Mouse (Mus musculus) lung, adult 18-20 months (tissue): Measurements from ENCODE around the gene B4galnt2.
"Not testable (repeated sequence)": the region's sequence is repeated elsewhere in the genome, so short reads cannot be mapped to it uniquely, and the experiment has no call there.

Experiments used
- DNase-seq, 2 experiments: peaks; one replicate each; pipeline ENCODE4 v3.0.0; 2022; ENCODE audit warnings: mixed read lengths in 2 of 2

Gene B4galnt2

DNA sequence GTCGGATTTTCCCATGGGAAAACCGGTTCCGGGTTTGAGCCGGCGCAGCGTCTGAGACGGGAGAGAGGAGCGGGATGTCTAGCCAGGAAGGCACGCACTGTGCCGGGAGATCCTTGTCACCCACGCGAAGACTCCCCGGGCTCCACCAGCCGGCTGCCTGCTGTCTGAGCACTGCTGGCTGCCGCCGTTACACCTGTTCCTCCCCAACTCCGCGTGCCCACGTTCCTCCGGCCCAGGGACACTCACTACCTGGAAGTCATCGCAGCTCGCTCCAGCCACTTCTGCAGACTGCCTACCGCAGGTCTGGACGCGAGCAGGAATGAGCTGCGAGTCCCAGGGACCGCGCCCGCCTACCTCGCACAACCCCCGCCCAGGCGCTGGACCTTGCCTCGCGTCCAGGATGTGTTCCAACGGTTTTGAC lies at the start of gene B4galnt2:
Gene B4galnt2, minus strand, starts transcription at position 321 of the 421 bp plus-strand sequence.
- DNase-seq, result no peak

DNA sequence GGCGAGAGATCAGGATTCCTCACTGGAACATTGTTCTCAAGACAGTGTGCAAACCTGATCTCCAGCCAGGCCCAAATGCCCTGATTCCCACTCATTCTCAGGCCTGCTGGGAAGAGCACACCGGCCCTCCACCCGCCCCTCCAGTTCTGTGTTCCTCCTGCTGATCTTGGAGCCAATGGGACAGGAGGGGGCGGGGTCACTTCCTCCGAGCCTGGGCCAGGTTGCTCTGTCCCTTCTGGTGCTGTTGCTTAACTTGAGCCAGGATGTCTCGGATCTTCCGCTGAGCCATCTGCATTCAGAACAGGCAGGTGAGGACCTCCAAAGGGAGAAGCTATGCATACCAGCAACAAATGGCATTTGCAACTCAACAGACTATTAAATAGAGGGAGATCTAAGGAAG lies 48.6 kb upstream of the B4galnt2 start:
- no peak for DNase-seq

DNA sequence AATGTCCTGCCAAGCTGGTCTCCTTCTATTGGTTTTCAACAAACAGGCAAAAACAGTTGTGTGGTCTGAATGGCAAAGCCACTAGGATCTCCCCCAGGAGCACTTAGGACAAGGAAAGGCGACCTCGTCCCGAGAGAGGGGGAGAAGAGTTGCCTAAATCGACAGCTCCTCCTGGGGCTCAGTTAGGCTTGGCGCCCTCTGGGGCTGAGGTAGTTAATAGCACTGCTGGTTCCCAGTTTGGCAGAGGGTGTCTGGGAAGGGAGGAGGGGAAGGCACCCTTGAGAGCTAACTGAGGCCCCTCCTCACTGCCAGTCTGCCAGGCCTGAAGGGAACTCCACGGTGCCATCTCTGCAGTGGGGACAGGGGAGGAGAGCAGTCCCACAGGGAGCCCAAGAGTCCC lies 44.5 kb upstream of the B4galnt2 start:
- no peak for DNase-seq

DNA sequence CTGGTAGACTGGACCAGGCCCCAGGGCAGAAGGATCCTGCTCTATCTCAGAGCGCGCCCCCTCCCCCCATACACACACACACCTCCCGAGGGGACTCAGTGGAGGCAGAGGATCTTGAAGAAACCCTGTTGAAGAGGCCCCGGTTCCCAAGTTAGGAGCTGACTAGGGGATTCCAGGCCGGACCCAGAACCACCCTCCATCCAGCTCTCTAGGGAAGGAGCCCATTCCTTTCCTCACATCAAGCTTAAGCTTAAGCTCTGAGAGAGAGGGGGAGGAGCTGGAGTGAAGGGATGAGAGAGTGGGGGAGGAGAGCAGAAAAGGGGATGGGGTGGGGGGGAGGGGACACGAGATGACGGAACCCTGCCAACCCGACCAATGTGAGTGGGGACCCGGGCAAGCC lies 43.6 kb upstream of the B4galnt2 start:
- DNase-seq, result no peak

DNA sequence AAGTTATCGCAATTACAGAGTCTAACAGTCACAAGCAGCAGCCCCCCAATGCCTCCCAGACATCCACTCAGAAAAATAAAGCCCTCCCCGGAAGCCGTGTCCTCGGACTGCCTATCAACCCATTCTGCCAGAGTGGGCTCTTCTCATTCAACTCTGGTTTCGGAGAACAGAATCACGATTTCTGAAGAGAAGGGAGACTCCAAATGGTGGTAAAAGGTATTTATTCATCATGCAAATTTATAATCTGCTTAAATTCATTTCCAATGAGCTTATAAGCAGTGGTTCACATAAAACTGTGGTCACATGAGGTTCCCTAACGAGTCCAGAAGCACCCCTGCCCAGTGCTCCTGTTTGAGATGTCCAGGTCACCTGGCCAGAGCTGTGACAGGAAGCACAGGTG lies 42.7 kb upstream of the B4galnt2 start:
- no peak for DNase-seq

DNA sequence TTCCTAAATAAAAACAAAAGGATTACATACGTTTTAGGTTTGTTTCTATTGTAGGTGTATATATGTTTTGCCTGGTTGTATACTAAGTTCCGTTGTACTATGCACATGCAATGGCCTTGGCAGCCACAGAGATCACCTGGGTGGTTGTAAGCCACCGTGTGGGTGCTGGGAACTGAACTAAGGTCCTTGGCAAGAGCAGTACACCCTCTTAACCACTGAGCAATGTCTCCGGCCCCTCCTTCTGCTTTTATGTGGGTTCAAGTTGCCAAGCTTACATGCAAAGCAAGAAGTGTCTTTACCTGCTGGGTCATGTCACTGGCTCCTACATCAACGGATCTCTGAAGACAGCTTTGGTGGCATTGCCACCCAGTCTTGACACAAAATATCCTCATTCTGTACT lies 38.6 kb upstream of the B4galnt2 start:
- DNase-seq, result no peak

DNA sequence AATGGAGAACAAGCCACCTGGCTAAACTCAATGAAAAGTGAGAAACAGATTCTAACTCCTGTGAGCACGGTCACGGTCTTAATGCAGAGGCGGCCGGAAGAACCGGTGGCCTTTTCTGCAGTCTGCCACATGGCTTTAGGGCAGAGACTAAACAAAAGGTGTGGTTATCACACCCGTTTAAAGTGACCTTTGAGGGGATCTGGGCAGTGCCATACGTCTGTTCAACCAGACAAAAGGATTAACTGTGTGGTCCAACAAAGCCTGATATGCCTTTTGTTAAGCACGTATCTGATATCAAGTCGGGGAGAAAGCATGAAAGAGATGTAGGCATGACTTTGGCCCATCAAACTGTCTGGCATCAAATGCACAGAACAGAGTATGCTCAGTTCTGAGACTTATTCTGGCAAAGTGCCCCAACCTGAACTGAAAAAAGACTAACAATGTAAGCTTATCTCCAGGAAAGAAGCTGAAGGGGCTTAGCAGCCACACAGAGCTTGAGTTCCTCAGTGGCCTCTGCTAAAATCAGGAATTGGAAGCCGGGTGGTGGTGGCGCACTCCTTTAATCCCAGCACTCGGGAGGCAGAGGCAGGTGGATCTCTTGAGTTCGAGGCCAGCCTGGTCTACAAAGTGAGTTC lies 31.3 kb upstream of the B4galnt2 start:
- no peak for DNase-seq

DNA sequence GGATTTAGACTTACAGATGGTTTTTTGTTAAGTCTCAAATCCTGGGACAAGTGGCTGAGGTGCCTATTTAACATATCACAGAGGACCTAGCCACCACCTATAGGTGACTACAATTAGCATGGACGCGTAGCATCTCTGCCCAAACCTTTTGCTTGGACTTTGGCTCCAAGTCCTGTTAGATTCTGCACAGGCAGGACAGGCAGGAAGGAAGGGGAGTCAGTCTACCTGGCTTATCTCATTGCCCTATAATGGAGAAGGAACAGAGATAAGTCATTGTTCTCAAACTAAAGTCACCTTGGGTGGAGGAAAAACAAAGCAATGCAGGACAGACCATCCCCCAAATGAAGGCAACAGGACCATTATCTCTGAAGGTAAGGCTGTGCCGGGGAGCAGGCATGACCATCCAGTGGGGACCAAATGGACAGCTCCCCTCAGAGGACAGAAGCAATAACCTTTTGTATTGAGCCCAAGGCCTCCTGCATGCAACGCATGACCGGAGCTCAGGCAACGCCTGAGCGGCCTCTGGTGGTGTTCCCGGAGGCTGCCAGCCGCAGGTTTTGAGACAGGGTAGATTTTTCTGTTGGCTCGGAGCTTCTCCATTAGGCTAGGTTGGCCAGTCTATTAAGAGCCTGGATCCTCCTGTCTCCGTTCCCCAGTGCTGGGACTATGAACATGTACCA lies 25.3 kb upstream of the B4galnt2 start:
- no peak for DNase-seq

DNA sequence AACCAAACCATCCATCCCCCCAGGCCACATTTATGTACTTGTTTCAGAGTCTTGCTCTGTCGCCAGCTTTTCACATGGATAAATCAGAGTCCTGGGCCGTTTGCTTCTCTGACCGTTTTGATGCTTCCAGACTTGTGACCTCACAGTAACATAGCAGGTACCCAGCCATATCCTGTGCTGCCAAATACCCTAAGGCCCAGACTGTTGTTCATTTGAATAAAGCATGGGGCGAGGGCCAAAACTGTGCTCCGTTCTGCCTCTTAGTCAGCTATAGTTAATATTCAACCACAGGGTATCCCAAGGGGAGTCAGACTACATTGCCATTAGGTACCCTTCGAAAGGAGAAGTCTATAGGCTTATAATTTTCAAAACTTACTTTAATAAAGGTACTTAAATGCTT lies 21.7 kb upstream of the B4galnt2 start:
- DNase-seq, result no peak

DNA sequence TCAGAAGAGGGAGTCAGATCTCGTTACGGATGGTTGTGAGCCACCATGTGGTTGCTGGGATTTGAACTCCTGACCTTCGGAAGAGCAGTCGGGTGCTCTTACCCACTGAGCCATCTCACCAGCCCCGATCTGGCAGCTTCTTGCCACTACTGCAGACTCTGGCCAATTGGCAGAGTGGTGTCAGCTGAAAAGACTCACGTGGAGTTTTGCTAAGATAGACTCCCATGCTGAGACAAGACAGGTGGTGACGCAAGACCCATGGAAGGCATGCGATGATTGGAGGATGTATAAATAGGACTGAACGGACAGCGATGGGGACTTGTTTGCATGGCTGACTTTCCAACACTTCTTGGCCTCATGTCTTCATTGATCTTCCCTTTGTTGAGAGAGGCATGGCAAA lies 17.5 kb upstream of the B4galnt2 start:
- not testable (repeated sequence) for DNase-seq

DNA sequence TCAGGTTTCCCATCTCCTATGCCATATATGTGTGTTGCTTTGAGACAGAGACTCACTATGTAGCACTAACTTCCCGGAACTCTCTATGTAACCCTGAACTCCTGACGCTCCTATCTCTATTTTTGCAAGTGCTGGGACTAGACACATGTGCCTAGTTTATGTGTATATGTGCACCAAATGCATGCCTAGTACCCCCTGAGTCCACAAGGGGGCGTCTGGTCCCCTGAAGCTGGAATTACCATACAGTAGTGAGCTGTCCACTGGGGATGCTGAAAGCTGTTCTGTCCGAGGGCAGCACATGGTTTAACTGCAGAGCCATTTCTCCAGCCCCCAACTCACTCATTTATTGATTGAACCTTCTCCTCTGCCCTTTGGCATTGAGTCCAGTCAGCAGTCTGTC lies 11.7 kb upstream of the B4galnt2 start:
- DNase-seq, result no peak

DNA sequence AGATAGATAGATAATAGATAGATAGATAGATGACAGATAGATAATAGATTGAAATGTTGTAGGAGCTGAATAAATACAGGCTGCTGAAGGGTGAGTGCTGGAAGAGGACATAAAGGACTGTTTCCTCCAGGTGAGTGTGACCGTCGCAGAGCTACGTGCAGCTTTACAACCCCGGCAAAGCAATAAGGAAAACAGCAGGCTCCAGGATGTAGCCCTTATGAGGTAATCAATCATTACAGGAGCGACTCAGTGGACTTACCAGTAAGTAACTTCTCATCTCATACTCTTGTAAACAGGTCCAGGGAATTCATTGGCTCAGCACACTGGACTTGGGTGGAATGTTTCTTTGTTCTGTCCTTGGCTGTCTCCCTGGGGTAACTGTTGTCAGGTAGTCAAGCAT lies 11.3 kb upstream of the B4galnt2 start:
- DNase-seq, result no peak

DNA sequence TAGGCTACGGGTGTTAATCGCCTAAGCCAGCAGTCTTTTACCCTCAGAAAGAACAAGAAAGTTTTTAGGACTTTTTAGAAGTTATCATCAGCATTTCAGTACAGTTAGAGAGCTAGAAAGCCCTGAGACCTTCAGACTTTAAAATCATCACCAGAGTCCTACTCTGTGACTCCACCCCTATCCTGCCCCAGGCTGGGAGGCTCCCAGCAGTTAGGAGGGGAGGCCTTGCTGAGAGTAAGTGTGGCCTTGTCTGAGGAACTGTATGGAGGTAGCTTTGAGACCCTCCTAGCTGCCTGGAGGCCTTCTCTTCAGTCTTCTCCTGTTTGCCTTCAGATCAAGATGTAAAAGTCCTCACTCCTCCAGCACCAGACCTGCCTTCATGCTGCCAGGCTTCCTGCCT lies 9.5 kb upstream of the B4galnt2 start:
- no peak for DNase-seq

DNA sequence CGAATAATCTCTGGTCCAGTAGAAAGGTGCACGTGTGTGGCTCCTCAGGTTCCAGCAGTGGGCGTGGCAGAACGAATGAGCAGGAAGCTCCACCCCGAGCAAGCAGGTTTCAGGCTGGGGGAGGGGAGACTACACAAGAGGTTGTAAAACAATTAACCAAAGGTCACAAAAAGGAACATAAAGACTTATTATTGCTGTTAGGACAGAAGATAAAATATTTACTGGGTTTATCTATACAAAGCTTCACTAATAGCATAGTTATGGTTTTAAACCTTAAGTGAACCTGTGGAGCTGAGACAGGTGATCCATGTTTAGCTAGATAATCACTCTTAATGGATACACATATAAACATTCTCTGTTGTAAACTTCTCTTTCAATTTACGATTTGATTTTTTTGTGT lies 8.8 kb upstream of the B4galnt2 start:
- DNase-seq, result not testable (repeated sequence)

DNA sequence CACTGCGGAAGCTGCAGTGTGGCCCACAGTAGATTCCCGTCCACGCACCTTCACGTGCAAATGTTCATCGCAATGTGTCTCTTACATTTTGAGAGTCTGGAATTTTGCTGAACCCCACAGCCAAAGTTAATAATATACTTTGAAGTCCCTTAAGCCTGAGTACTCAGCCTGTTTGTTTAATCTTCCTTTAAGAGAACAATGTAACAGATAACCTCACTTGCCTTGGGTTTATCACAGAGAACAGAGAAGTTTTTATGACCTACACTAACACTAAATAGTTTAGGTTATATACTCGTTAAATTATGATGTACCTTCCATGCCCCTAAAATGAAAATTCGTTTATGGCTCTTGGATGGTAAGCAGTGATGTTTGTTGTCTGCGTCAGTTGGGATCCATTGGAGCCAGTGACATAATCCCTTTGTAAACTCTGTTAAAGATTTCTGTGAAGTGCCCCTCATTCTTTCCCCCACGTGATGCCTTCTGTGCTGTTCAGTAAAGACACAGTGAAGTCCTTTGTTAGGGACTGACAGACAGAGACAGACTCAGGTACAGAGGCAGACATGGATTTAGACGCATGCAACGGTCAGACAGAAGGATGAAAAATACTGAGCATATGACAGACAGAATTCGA lies 7.4 kb upstream of the B4galnt2 start:
- no peak for DNase-seq

DNA sequence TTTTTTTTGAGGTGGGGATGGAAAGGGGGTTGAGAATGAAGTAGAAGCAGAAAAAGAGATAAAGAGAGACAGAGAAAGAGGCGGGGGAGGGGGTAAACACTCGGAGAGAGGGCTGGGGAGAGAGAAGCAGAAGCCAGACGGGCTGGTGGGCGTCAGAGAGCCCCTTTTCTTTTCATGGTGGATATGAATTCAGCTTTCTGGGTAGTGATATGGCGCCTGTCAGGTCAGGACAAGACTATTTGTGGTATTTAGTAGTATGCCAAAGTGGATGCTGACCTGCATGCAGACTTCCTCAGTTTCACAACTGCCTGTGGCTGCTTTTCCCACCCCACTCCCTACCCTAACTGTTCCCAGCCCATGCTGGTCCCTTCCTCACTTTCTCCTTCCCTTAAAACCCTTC lies 1.7 kb upstream of the B4galnt2 start:
- no peak for DNase-seq

DNA sequence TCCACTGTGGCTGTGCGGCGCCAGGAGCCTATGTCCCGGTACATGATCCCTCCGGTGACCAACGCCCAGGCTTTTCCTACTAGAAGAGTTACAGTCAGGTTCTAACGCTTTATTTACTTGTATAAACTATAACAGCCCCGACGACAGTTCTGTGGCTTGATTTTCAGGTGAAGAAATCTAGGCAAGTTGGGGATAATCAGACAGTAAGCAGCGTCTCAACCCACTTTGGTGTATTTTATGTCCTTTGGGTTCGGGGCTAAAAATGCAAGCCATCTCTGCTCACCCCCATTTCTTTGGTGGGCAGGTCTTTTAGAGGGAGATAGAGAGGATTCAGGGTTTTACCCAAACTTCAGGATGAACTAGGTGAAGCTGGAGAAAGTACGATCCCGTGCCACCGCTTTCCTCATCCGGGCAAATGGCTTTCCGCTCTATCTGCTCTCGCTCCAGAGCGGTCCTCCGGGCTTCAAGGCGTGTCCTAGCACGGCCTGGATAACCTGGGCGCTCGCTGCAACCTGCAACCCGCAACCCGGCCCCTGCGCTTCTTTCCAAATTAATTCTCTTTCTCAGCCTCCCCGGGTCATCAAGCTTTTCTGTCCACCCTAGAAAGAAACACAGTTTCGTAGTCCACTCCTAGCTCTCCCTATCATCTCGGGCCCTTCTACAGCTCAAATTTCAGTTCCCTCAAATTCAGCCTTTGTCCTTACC lies 467 bp upstream of the B4galnt2 start:
- DNase-seq, result no peak

DNA sequence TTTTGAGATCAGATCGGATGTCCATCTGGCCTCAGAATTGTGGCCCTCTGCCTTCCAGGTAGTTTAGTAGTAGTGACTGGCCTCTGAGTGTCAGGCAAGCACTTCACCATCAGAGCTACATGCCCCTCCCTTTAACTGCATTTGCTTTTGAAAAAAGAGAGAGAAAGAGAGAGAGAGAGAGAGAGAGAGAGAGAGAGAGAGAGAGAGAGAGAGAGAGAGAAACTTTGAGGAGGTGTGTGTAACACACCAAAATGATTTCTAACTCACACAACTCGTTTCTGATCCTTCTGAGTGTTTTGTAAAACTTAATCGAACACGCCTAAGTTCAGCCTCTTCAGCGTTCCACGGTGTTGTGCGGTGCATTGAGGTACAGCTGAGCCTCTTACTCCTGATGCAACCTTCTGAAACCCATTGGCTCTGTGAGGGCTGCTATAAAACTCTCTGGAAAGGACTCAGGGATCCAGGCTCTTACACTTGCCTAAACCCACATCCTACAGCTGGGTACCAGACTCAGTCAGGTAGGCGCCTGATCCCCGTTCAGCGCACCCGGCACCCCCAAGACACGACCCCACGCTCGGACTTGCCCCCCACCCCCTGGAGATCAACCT lies 628 bp downstream of the B4galnt2 start:
- DNase-seq, result no peak

DNA sequence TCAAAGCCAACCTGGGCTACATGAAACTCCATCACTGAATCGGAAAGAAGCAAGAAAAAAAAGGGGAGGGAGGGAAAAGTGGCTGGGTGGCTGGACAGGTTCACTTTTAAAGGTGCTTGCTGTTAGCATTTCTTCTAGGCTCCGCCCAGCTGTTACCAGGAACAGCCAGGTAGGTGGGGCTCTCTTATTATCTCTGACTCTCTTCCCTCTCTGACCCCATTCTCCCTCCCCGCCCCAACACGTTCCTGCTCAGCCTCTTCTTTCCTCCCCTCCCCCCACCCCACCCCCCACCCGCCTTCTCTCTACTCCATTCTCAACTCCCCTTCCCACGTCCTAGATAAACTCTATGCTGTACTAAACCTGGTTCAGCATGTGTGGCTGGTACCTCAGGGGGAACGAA lies 3.1 kb downstream of the B4galnt2 start:
- no peak for DNase-seq

DNA sequence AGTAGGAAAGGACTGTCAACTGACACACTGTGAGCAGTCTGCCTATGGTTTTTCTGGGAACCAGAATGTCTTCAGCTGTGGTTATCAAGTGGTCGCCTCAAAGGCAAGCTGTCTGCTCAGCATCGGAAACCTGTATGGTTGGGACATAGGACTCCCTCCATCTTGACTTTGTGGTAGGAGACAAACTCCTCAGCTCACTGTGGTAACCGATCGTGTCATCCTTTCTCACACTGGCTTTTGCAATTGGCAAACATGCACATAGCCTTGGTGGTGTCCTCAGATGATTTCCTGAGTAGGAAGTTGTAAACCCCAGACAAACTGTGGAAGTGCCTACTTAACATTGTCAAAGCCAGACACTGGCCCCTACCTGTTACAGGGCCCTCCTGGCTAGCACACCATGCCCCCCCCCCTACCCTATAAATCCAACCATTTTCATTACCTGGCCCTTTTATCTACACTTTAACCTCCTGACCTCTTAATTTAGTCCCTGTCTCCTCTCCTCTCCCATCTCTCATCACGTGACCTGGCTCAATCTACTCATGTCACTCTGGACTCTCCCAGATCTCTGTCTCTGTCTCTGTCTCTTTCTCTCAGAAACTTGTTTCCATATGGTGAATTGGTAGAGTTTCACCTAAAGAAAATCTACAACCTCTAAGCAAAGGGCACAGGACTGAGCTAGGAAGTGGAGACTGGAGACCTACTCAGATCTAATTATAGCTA lies 6.7 kb downstream of the B4galnt2 start:
- no peak for DNase-seq

DNA sequence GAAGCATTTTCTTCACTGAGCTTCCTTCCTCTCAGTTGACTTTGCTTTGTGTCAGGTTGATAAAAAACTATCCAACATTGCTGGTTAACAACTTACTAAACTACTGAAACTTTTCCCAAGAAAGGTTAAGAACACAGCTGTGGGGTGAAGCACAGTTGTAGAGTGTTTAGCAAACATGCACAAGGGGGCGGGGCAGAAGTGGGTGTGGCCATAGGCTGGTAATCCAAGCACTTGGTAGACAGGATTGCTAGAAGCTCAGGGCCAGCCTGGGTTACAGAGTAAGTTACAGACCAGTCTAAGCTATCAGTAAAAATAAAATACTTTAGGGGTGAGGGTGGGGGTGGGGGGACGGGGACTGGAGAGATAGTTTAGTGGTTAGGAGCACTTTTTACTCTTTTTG lies 10.4 kb downstream of the B4galnt2 start:
- DNase-seq, result no peak

DNA sequence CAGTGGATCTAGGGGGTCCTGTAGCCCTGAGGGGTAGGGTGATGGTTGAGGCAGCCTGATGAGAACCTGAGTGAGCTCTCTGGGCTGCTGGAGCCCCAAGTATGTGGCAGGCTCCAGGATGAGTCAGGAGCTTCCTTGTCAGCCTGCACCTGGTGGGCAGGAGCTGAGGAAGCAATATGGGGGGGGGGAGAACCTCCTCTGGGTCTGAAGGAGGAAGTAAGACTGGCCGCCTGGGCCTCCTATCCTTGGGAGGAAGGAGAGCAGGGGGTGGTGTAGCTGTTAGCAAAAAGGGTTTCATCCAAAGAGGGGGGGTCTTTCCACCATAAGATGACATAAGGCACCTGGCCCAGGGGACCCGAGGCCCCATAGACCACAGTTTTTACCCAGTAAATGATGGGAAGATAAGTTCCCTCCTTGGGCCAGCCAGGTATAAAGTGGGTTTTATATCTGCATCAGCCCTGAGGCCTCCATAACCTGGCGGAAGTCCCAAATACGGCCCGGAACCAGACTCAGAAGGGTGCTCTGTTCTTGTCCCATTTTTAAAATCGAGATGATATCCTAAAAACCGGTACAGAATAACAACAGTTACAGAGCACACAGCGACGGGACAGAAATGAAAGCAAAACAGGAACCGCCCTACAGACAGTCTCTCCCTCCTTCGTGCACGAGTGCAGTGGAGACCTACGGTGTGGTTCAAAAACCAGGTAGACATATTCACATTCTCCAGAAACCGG lies 18.1 kb downstream of the B4galnt2 start:
- DNase-seq, result no peak
